Mouse (Mus musculus): Measurements from ENCODE around the gene Gdf7. TPM values are rescaled to one million over a fixed set of nuclear protein-coding genes. Genes with fewer than 3 reads are reported as not detected.

The Gdf7 gene
- polyA plus RNA-seq, 1 experiment: not detected

GRCm38 (mm10) chr12:8291157-8291853 is 10.4 kb downstream of the Gdf7 start:
- no peak for TF ChIP-seq GATA1 (IDR thresholded peaks at IDR 0.05; ENCODE audit: low read length)

DNA sequence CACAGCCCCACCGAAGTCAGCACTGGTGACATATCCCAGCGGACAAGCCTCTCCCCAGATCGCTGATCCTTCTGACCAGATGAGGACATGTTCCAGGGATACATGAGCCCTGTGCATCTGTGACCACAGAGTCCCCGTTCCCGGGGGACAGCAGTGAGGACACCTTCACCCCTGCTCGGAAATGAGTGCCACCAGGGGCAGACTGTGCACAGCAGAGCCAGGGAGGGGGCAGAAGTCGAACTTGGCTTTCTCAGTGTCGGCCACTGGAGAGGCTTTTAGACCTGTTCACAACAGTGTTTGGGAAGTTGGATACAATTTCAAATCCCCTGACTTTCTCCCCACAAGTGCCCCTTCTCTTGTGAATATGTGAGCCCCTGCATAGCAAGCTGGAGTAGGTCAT is 12.3 kb downstream of the Gdf7 start:
- no peak for TF ChIP-seq GATA1 (IDR thresholded peaks at IDR 0.05; ENCODE audit: low read length)

GRCm38 (mm10) chr12:8289099-8289498 is 12.7 kb downstream of the Gdf7 start:
- no peak for TF ChIP-seq GATA1 (IDR thresholded peaks at IDR 0.05; ENCODE audit: low read length)

- TF ChIP-seq GATA1 (IDR thresholded peaks at IDR 0.05; ENCODE audit: low read length): no peak
Observed at GRCm38 (mm10) chr12:8287970-8288369, 13.8 kb downstream of the Gdf7 start.

- no peak for TF ChIP-seq GATA1 (IDR thresholded peaks at IDR 0.05; ENCODE audit: low read length)
Observed at GRCm38 (mm10) chr12:8281225-8282017, 20.3 kb downstream of the Gdf7 start.

- TF ChIP-seq GATA1 (IDR thresholded peaks at IDR 0.05; ENCODE audit: low read length): no peak
Observed at GRCm38 (mm10) chr12:8275424-8275823, 26.3 kb downstream of the Gdf7 start.

DNA sequence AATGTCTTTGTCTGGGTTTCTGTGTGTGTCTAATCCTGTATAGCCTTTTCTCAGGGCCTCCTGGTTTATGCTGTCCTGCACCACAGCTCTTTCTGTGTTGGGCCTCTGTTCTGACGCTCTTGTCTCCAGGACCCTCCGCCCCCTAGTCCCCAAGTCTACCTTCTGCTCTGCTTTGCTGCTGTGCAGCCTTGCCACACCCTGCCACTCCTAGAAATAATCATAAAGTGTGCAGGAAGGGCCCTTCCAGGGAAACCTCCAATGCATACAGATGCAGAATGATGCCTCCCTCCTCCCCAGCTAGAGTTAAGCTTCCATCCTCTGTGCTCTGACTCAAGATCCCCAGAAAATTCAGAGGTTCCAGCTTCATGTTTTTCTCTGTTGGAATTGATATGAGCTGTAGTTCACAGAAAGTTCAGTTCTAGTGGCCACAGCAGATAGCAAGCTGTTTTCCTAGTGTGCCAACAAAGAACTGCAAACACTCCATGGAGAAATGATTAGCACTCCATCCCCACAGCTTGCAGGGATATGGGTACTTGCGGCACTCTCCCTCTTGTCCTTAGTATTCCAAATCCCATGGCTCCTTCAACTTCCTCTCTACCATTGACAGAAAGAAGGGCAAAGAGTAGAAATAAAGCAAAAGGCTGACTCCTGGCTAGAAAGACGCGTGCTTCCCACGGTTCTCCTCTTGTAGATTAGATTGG is 28.1 kb downstream of the Gdf7 start:
- no peak for TF ChIP-seq GATA1 (IDR thresholded peaks at IDR 0.05; ENCODE audit: low read length)

DNA sequence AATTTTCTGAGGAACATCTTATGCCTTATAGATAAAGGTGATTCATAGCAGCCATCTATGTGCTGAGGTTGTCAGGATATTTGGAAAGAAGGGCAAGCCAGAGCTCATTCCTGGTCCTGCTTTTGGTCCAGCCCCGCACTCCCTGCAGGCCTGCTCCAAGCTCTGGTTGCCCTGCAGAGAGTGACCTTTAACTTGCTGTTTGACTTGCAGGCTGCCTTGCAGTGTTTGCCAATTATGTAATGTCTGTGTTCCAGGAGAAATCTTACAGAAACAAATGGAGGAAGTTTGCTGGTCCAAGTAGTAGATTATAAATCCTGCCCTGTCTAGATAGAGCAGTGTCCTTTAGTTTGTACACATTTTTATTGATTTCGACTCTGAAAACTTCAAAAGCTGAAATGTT is 30.3 kb downstream of the Gdf7 start:
- no peak for TF ChIP-seq GATA1 (IDR thresholded peaks at IDR 0.05; ENCODE audit: low read length)

DNA sequence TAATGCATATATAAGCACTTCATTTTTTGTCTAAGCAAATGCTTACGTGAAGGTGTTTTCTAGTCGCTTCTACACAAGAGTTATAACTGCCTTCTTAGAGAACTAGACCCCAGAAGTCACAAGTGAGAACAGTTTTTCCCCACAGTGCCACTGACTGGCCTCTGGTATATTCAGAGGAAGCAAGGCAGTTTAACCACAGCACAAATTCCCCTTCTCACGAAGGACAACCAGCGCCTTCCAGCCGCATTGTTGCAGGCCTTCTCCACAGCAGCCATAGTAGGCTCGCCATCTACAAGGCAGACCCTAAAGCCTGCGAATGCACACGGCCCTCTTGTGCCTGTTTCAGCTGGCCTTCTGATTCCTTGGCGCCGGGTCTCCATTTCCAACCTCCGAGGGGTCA is 32.1 kb downstream of the Gdf7 start:
- TF ChIP-seq GATA1 (IDR thresholded peaks at IDR 0.05; ENCODE audit: low read length): no peak

DNA sequence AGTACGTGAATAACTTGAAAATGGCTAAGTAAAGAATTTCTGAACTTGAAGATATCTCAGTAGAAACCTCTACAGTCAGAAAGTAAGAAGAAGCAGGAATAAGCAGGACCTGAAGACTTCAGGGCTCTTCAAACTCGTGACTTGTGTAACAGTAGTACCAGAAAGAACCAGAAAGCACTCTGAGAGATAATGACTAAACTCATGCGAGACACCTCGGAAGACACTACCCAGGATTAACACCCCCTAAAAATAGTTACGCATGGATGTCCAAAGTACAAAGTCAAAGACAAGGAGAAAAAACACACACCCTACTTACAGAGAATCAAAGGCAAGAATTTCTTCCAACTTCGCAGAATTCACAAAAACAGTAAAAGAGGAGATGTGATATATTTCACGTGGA is 35.4 kb downstream of the Gdf7 start:
- no peak for TF ChIP-seq GATA1 (IDR thresholded peaks at IDR 0.05; ENCODE audit: low read length)

DNA sequence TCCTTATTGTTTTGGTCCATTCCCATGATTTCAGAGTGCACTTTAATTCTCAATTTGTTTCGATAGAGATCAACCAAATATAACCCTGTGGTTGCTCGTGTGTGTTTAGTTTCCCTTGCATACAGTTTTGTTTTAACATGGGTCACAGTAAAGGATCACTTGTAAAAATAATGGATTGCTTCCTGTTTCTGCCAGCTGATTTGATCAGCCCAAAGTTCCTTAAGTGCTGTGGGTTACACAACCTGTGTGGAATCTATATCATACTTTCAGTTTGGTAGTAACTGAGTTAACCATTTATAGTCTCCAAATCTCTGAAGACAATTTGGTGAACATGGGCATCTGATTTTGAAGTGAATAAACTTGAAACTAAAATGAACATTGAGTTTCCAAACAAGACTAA is 41.5 kb downstream of the Gdf7 start:
- TF ChIP-seq GATA1 (IDR thresholded peaks at IDR 0.05; ENCODE audit: low read length): no peak

Other genes starting within 250 kb of the Gdf7 start
- gene Ldah, start 93.8 kb downstream of the Gdf7 start, polyA plus RNA-seq (2012): not detected in 2 replicates
- gene Hs1bp3, start 11.5 kb upstream of the Gdf7 start, polyA plus RNA-seq (2012): 12.1 and 19.5 TPM in 2 replicates
- 0.02 and 0.03 TPM in 2 replicates for gene Rhob, start 198.1 kb upstream of the Gdf7 start, polyA plus RNA-seq (2012)